Mouse (Mus musculus) hindbrain, embryonic 12.5 days (tissue): ENCODE results near the gene Fip1l1. TPM values are rescaled to one million over a fixed set of nuclear protein-coding genes. Genes with fewer than 3 reads are reported as not detected.

ENCODE experiments used
- ATAC-seq: fragments of 200-750 bp; cut with Nextera tagmentation; 2 replicates; pipeline ENCODE4 v1.8.0; 2017; ENCODE audit warnings: moderate TSS enrichment; ENCODE audit not compliant: low FRiP score
- H3K27ac ChIP-seq: fragments of 300-500 bp; sonication (generic); 2 replicates; pipeline ENCODE4 v1.5.1; 2016; ENCODE audit warnings: mild to moderate bottlenecking
- H3K27me3 ChIP-seq: fragments of 300-500 bp; sonication (generic); 2 replicates; pipeline ENCODE4 v1.6.1; 2016; ENCODE audit warnings: mild to moderate bottlenecking
- H3K36me3 ChIP-seq: fragments of 300-500 bp; sonication (generic); 2 replicates; pipeline ENCODE4 v1.6.1; 2016; ENCODE audit warnings: mild to moderate bottlenecking
- H3K4me1 ChIP-seq: fragments of 300-500 bp; sonication (generic); 2 replicates; pipeline ENCODE4 v1.6.1; 2016
- H3K4me2 ChIP-seq: fragments of 300-500 bp; sonication (generic); replicated peaks from 2 replicates; pipeline ENCODE4 v1.6.1; 2016; ENCODE audit warnings: mild to moderate bottlenecking
- H3K4me3 ChIP-seq: fragments of 300-500 bp; sonication (generic); 2 replicates; pipeline ENCODE4 v1.5.1; 2016; ENCODE audit warnings: mild to moderate bottlenecking
- H3K9ac ChIP-seq: fragments of 300-500 bp; sonication (generic); 2 replicates; pipeline ENCODE4 v1.6.1; 2016; ENCODE audit warnings: mild to moderate bottlenecking, moderate library complexity
- H3K9me3 ChIP-seq: fragments of 300-500 bp; sonication (generic); replicated peaks from 2 replicates; pipeline ENCODE4 v1.6.1; 2016; ENCODE audit warnings: mild to moderate bottlenecking
- WGBS: fragments of 180-500 bp; shearing (Covaris S2); methylation state at CpG from one replicate; pipeline ENCODE4 v1.1.7; 2016; 5-methylcytosine and 5-hydroxymethylcytosine counted together
- polyA plus RNA-seq: library from polyadenylated mRNA; unstranded; fragments of >200 nt; fragmentation: Nextera tagmentation; extraction: Ambion mirVana; gene quantifications from 2 replicates; pipeline ENCODE4 v1.2.1, GENCODE M21; 2016

Fip1l1 gene
- polyA plus RNA-seq, 1 experiment from 2014 or later = 110 TPM

DNA sequence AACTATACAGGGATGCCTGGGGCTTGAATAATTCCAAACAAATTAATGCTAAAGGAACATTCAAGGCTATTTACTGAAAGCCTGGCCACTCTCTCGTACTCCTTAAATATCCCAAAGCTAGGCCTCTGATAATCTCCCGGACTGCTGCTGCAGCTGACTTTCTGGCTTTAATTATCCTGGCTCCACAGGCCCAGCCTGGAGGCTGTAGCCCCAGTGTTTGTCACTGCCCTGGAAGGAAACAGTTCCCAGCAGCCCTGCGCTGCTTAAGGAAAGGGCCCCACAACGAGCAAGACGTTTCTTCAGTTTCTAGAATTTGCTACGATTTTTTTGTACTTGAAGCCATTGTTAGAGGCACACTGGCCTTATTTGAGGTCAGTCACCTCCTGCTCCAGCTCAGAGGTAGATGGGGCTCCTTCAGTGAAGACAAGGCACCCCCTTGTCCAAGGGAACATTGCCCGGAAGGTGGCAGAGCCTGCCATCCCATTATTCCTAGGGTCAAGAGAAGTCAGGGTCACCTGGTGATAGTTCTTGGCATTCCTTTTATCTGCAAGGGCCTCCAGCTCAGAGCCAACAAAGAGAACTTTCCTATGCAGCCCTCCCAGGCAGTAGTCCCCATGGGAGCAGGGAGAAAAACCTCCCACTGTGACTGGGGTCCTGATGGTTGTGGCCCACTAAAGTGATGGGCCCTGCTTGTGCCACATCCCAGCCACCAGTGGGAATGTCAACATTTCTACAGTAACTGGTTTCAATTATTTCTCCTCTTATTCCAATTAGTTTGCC lies 86.6 kb downstream of the Fip1l1 start:
- H3K27me3 ChIP-seq = no peaks in the 10 kb centered on the region
- H3K9ac ChIP-seq = no peak overlapping the region
- peaks cover 6% of the 10 kb centered on the region for H3K4me1 ChIP-seq
- H3K27ac ChIP-seq = 0 out of 2 replicates have a peak overlapping the region, but pooled peaks have one; percentile 17
- ATAC-seq = no peak
- no peaks in the 10 kb centered on the region for H3K36me3 ChIP-seq
- no peaks in the 10 kb centered on the region for H3K9me3 ChIP-seq
- no peak overlapping the region for H3K4me2 ChIP-seq
- no peak overlapping the region for H3K4me3 ChIP-seq
- 47% methylated on average over 7 of the region's 7 CpGs for WGBS

DNA sequence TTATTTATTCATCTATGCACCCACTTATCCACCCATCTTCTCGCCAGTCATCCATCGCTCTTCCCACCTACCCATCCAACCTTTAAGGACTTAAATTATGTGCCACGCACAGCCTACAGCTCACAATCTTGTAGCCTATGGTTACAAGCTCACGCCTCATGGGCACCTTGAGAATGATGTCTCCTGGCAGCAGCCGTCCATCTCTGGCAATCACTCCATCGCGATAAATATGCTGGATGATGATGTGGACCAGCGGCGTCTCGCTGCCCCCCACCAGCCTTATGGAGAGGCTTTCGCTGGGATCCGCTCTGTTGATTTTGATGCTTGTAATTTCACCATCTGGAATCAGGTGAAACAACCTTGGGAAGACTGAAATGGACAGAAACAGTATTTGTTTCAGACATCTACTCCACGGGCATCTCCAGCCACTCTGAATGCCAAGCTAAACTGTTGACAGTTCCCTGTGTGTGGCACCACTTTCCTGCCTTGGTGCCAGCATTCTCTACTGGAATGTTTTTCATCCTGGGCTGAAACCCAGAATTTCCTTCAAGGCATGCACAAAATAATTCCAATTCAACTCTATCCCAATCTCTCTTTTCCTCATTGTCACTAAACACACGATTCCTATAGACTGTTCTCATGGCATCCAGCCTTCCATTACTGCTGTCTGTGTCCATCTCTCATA lies 88.2 kb downstream of the Fip1l1 start:
- no peak for ATAC-seq
- H3K36me3 ChIP-seq = no peaks in the 10 kb centered on the region
- 93% methylated on average over 14 of the region's 14 CpGs for WGBS

DNA sequence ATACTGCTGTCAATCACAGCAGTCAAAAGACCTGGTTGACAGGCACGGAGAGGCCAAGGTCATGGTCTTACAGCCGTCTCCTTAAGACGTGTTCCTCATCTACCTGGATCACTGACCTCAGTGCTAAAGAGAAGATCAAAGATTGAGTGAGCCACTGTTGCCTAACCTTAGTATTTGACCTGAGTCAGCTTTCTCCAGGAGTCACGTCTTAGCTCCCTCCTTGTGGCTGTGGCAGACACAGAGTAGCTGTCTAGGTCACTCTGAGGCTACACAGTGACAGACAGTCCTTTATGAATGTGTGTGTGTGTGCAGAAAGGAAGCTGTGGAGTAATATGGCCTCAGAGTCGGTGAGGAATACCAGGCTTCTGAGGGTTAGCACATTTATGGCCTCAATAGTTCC lies 89.1 kb downstream of the Fip1l1 start:
- H3K9me3 ChIP-seq = no peaks in the 10 kb centered on the region
- WGBS = 60% methylated on average over 5 of the region's 5 CpGs
- H3K9ac ChIP-seq = no peak overlapping the region
- peaks cover 6% of the 10 kb centered on the region for H3K4me1 ChIP-seq
- no peaks in the 10 kb centered on the region for H3K36me3 ChIP-seq
- no peak overlapping the region for H3K27ac ChIP-seq
- no peak overlapping the region for H3K4me3 ChIP-seq
- no peak overlapping the region for H3K4me2 ChIP-seq
- H3K27me3 ChIP-seq = no peaks in the 10 kb centered on the region
- ATAC-seq = no peak

More for the DNA sequence above, 88.2 kb downstream of the Fip1l1 start:
- no peak overlapping the region for H3K9ac ChIP-seq
- H3K9me3 ChIP-seq = no peaks in the 10 kb centered on the region
- no peak overlapping the region for H3K4me3 ChIP-seq
- no peak overlapping the region for H3K4me2 ChIP-seq
- H3K27ac ChIP-seq = no peak overlapping the region
- peaks cover 6% of the 10 kb centered on the region for H3K4me1 ChIP-seq
- no peaks in the 10 kb centered on the region for H3K27me3 ChIP-seq

DNA sequence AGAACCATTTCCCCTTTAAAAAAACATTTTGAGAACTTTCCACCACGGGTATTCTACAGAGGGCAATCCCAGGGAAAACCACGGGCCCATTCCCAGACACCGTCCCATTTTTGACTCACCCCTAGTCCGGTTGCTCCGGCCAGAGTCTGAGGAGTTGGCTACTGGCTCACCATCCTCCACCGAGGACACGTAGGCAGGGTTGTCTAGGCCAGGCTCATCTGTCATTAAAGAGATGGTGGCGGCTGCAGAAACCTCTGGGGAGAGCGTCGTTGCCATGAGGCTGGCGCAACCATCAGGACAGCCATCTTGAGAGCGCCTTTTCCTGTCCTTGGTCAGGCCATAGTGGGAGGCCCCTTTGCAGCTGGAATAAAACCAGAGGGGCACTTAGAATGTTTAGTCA lies 92.8 kb downstream of the Fip1l1 start:
- ATAC-seq = no peak

DNA sequence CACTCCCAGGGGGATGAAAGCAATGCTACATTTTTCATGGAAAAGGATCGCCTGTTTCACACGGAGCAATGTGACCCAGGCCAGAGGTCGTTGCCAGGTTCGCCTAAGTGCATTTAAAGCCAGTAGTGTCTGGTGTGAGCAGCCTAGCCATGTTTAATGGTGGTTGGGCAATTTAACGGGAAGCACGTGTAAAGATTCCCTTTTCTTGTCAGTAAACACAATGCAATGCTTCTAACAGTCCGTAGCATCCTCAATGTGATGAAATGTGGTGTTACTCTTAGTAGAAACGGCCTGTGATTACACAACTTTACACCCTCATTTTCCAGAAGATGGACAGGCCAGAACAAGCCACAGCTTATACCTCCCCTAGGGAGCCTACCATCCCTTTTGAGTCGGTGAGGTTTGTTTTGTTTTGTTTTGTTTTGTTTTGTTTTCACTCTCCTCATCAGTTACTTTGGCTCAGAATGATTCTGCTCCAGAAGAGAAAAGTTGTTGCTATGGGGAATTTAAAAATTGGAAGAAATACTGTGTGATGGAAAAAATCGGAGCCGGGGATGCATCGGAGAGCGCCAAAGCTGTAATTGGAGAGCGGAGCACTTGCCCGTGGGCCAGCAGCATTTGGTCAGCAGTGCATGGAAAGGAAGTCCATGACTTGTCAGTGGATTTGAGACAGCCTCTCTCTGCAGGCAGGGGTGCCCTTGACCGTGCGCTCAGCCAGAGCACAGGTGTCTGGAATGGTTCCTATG lies 97.3 kb downstream of the Fip1l1 start:
- no peak for ATAC-seq
- H3K27ac ChIP-seq = no peak overlapping the region; the same call in 1 of the 2 replicates
- WGBS = 52% methylated on average over 17 of the region's 17 CpGs

More for the DNA sequence above, 92.8 kb downstream of the Fip1l1 start:
- Histone ChIP-seq H3K9ac (no peak overlapping the region), H3K36me3 (no peaks in the 10 kb centered on the region), H3K27me3 (no peaks in the 10 kb centered on the region), H3K27ac (no peak overlapping the region), H3K9me3 (no peaks in the 10 kb centered on the region), H3K4me1 (peaks cover 3% of the 10 kb centered on the region; the same call in 1 of the 2 replicates), H3K4me3 (no peak overlapping the region), H3K4me2 (no peak overlapping the region)
- WGBS = 88% methylated on average over 12 of the region's 12 CpGs

DNA sequence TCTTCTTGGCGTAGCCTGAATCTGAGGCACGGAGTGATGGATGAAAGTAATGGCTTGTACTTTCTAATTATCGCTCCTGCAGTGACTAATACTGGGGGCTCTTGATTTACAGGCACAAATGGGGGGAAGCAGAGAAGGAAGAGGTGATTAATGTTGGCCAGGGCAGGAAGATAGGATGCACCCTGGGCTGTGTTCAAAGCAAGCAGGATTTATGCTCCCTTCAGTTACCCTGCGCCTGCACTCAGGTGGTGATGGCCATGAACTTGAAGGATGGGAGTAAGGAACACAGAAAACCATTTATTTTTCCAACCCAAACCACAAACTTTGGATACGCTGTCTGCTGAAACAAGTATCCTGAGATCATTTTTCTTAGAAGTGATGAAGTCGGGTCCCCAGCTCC lies 98.2 kb downstream of the Fip1l1 start:
- H3K27ac ChIP-seq = no peak overlapping the region
- no peak overlapping the region for H3K4me3 ChIP-seq
- H3K4me2 ChIP-seq = no peak overlapping the region
- 69% methylated on average over 6 of the region's 6 CpGs for WGBS
- no peaks in the 10 kb centered on the region for H3K9me3 ChIP-seq
- no peaks in the 10 kb centered on the region for H3K27me3 ChIP-seq
- ATAC-seq = no peak
- no peak overlapping the region for H3K9ac ChIP-seq
- H3K36me3 ChIP-seq = no peaks in the 10 kb centered on the region
- H3K4me1 ChIP-seq = peaks cover 3% of the 10 kb centered on the region; the same call in 1 of the 2 replicates

More for the DNA sequence above, 97.3 kb downstream of the Fip1l1 start:
- H3K4me1 ChIP-seq = peaks cover 3% of the 10 kb centered on the region; the same call in 1 of the 2 replicates
- no peak overlapping the region for H3K4me2 ChIP-seq
- H3K9me3 ChIP-seq = no peaks in the 10 kb centered on the region
- no peak overlapping the region for H3K4me3 ChIP-seq
- H3K27me3 ChIP-seq = no peaks in the 10 kb centered on the region
- H3K9ac ChIP-seq = no peak overlapping the region
- no peaks in the 10 kb centered on the region for H3K36me3 ChIP-seq

DNA sequence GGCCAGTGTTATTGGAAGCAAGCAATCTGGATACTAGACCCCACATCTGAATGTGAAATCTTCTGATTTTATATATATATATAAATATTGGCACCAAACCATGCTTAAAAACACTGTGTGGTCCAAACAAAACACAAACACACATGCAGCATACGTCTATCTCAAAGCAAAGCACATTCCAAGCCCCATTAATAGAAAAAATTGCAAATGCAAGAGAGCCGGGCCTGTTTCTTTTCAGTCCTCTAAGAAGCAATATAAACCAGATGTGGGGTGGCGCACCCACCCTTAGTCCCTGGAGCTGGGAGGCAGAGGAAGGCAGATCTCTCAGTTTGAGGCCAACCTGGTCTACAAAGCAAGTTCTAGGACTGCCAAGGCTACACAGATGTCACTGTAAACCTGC lies 99.1 kb downstream of the Fip1l1 start:
- no peak for ATAC-seq
- no peak overlapping the region for H3K27ac ChIP-seq
- peaks cover 3% of the 10 kb centered on the region; the same call in 1 of the 2 replicates for H3K4me1 ChIP-seq
- no peaks in the 10 kb centered on the region for H3K9me3 ChIP-seq
- no peak overlapping the region for H3K4me2 ChIP-seq
- H3K4me3 ChIP-seq = no peak overlapping the region
- H3K27me3 ChIP-seq = no peaks in the 10 kb centered on the region
- no peak overlapping the region for H3K9ac ChIP-seq
- 78% methylated on average over 3 of the region's 3 CpGs for WGBS
- no peaks in the 10 kb centered on the region for H3K36me3 ChIP-seq

DNA sequence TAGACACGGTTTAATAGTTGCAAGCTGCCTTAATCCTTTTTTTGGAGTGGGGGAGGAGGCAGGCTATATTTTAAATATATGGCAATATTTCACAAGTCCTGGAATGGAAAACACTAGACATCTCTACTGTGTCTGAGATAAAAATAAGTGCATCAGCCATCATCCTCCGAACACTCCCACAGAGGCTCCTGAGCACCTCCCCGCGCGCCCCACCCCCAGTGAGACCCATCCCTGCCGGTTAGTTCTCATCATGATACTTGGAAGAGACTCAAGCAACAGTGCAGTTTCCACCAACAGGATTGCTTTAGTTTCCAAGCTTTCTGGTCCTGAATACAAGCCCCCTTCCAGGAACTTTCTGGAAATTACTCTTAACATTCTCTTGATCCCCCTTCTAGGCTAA lies 104.3 kb downstream of the Fip1l1 start:
- H3K9me3 ChIP-seq = no peaks in the 10 kb centered on the region
- no peak overlapping the region for H3K9ac ChIP-seq
- H3K27ac ChIP-seq = no peak overlapping the region

DNA sequence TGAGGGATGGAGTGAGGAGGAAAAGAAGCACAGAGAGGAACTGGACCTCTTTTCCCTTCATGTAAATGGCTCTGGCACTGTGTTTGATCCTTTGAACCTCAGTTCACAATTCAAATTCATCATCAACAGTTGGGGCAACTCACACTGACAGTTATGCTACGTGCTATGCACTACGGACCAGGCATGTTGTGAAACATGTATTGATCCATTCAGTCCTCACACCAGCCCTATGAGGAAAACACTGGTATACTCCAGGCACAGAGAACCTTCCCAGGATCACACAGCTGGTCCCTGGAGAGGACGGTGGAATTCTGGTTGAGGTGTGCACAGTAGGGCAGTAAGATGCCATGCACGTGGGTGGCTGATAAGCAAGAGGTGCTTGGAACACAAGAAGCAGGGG lies 105.3 kb downstream of the Fip1l1 start:
- Histone ChIP-seq H3K36me3 (no peaks in the 10 kb centered on the region), H3K9ac (no peak overlapping the region), H3K27me3 (0 out of 2 replicates have a peak, but pooled peaks cover 2% of the 10 kb centered on the region), H3K4me3 (no peak overlapping the region), H3K4me1 (no peaks in the 10 kb centered on the region), H3K9me3 (no peaks in the 10 kb centered on the region), H3K4me2 (no peak overlapping the region), H3K27ac (no peak overlapping the region)
- WGBS = 82% methylated on average over 4 of the region's 4 CpGs
- no peak for ATAC-seq

More for the DNA sequence above, 104.3 kb downstream of the Fip1l1 start:
- WGBS = 94% methylated on average over 6 of the region's 6 CpGs
- Histone ChIP-seq H3K27me3 (0 out of 2 replicates have a peak, but pooled peaks cover 2% of the 10 kb centered on the region), H3K4me1 (no peaks in the 10 kb centered on the region), H3K4me2 (no peak overlapping the region), H3K36me3 (no peaks in the 10 kb centered on the region), H3K4me3 (no peak overlapping the region)
- no peak for ATAC-seq

DNA sequence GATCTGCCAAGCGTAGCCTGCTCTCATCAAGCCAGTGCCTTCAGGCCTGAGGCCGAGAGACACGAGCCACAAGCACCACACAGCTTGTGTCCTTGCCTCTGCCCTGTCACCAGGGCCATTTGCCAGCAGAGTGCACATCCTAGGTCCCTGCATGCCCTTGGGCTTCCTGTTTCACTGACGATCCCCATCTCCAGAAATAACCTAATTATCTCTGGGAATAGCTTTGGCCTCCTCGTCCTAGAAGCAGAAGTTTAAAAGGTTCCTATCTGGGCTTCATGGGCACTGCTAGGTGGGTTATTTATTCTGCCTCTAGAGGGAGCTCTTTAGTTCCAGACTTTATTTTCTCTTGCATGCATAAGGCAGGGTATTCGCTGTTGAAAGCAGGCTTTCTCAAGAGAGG lies 105.8 kb downstream of the Fip1l1 start:
- Histone ChIP-seq H3K4me3 (no peak overlapping the region), H3K27me3 (0 out of 2 replicates have a peak, but pooled peaks cover 2% of the 10 kb centered on the region), H3K9me3 (no peaks in the 10 kb centered on the region), H3K36me3 (no peaks in the 10 kb centered on the region), H3K27ac (no peak overlapping the region), H3K4me2 (no peak overlapping the region), H3K9ac (no peak overlapping the region), H3K4me1 (no peaks in the 10 kb centered on the region)
- ATAC-seq = no peak
- 54% methylated on average over 6 of the region's 6 CpGs for WGBS

DNA sequence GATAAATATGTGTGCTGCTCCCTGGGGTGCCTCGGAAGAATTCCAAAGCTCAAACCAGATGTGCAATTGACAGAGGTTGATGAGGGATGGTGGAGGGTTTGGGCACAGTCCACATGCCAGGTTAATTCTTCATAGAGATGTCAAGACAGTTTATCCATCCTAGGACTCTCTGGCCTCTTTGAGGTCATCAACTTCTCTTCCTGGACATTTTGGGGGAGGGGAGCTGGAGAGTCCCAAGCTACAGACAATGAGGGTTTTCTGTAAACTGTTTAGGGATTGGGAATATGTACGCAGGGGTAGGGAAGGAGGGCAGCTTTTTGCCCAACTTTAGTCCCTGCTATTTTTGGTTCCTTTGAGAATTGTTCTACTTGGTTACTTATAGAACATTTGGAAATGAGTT lies 107.0 kb downstream of the Fip1l1 start:
- ATAC-seq = no peak
- H3K9me3 ChIP-seq = no peaks in the 10 kb centered on the region
- 81% methylated on average over 2 of the region's 2 CpGs for WGBS
- H3K27me3 ChIP-seq = 0 out of 2 replicates have a peak, but pooled peaks cover 2% of the 10 kb centered on the region
- no peak overlapping the region for H3K9ac ChIP-seq
- H3K4me3 ChIP-seq = no peak overlapping the region
- H3K27ac ChIP-seq = no peak overlapping the region
- no peak overlapping the region for H3K4me2 ChIP-seq
- H3K36me3 ChIP-seq = no peaks in the 10 kb centered on the region
- no peaks in the 10 kb centered on the region for H3K4me1 ChIP-seq

DNA sequence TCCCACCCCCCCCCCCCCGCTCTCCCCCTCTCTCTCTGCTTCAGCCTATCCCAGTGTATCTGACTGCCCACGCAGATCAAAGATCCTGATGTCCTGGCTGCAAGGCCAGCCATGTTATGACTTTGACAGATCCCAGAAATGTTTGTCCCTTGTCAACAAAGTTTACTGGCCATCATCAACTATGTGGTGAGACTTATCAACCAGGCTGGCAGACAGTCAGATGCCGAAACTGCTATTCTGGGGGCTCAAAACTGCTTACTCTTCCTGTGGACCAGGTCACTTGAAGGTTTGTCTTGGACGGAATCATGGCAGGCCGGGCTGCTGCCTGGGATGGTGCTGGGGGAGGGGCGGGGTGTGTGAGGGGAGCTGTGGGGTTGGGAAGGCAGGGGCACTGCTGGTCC lies 112.3 kb downstream of the Fip1l1 start:
- 70% methylated on average over 5 of the region's 6 CpGs for WGBS
- Histone ChIP-seq H3K27ac (no peak overlapping the region), H3K27me3 (no peaks in the 10 kb centered on the region), H3K9me3 (no peaks in the 10 kb centered on the region), H3K9ac (no peak overlapping the region), H3K4me2 (no peak overlapping the region), H3K36me3 (no peaks in the 10 kb centered on the region), H3K4me1 (no peaks in the 10 kb centered on the region), H3K4me3 (no peak overlapping the region)
- ATAC-seq = no peak
